Mouse (Mus musculus) retina, postnatal 1 day (tissue): ENCODE results near the gene Sar1b.
"Not testable (repeated sequence)": the region's sequence is repeated elsewhere in the genome, so short reads cannot be mapped to it uniquely, and the experiment has no call there.

Source experiments
- DNase-seq: peaks from one replicate; pipeline ENCODE4 v3.0.0-alpha.2; 2012

The Sar1b gene

GRCm38 (mm10) chr11:51780773-51781267 is 17.3 kb downstream of the Sar1b start:
- no peak for DNase-seq

GRCm38 (mm10) chr11:51782721-51783120 is 19.2 kb downstream of the Sar1b start:
- no peak for DNase-seq

- peak; percentile 33 for DNase-seq
Observed at GRCm38 (mm10) chr11:51785926-51786325, 22.4 kb downstream of the Sar1b start.

- DNase-seq: not testable (repeated sequence)
Observed at GRCm38 (mm10) chr11:51789735-51790134, 26.2 kb downstream of the Sar1b start.

GRCm38 (mm10) chr11:51790662-51791061 is 27.2 kb downstream of the Sar1b start:
- DNase-seq: no peak

- DNase-seq: peak; percentile 8
Observed at GRCm38 (mm10) chr11:51796272-51796671, 32.8 kb downstream of the Sar1b start.

- DNase-seq: no peak
Observed at GRCm38 (mm10) chr11:51800634-51801325, 37.3 kb downstream of the Sar1b start.

- DNase-seq: peak; percentile 89
Observed at GRCm38 (mm10) chr11:51805221-51805981, 41.9 kb downstream of the Sar1b start.

GRCm38 (mm10) chr11:51807108-51807879 is 43.8 kb downstream of the Sar1b start:
- DNase-seq: no peak

- peak; percentile 61 for DNase-seq
Observed at GRCm38 (mm10) chr11:51809632-51810224, 46.2 kb downstream of the Sar1b start.

GRCm38 (mm10) chr11:51811230-51811629 is 47.7 kb downstream of the Sar1b start:
- no peak for DNase-seq

GRCm38 (mm10) chr11:51812022-51812546 is 48.6 kb downstream of the Sar1b start:
- DNase-seq: no peak

GRCm38 (mm10) chr11:51817756-51818155 is 54.3 kb downstream of the Sar1b start:
- DNase-seq: peak; percentile 84

- no peak for DNase-seq
Observed at GRCm38 (mm10) chr11:51818837-51819236, 55.4 kb downstream of the Sar1b start.

GRCm38 (mm10) chr11:51819964-51820363 is 56.5 kb downstream of the Sar1b start:
- DNase-seq: peak; percentile 47

GRCm38 (mm10) chr11:51820861-51821260 is 57.4 kb downstream of the Sar1b start:
- peak; percentile 72 for DNase-seq

GRCm38 (mm10) chr11:51822736-51823135 is 59.2 kb downstream of the Sar1b start:
- DNase-seq: no peak

- no peak for DNase-seq
Observed at GRCm38 (mm10) chr11:51823271-51823670, 59.8 kb downstream of the Sar1b start.

GRCm38 (mm10) chr11:51823963-51824753 is 60.7 kb downstream of the Sar1b start:
- no peak for DNase-seq

GRCm38 (mm10) chr11:51824867-51825424 is 61.5 kb downstream of the Sar1b start:
- no peak for DNase-seq
